Comparison of ENCODE assay signal across 8 mouse cellular contexts in the genomic region with DNA sequence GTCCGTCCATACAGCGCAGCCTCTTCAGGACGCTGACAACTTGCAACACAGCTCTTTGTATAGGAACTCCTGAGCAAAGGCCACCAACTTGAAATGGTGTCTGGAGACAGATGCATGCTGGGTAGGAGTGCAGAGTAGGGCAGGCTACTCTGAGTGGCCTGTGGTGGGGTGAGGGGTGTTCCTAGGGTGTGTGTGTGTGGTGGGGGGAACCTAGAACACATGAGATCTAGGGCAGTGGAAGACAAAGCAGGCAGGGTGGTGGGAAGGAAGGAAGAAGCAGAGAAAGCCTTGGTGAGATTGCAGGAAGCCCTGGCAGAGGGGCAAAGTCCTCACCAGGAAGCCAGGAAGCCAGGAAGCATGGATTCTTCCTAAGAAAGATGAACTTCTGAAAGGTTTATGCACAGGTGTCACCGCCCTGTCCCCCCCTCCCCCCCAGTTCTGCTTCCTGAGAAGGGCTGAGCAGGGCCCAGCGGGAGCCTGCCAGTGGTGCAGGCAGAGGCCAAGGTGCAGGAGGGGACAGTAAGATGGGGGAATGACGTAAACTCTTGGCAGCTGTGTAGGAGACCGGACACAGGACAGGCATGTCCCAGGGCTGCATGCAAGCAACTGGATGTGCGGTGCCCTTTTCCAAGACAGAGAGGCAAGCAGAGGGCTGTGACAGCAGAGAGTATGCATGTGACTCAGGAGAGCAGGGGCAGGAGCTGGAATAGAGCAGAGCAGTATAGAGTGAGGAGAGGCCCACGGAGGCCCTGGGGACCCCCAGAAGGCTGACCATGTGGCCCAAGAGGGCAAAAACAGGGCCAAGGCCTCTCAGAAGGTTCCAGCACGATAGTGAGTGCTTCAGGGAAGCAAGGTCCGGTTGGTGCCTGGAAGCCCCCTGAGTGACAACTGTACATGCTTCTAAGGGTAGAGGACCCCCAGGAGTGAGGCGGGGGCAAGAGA. TPM values are rescaled to one million over a fixed set of nuclear protein-coding genes. Genes with fewer than 3 reads are reported as not detected.
DNase-seq lines count a peak whose midpoint lies in the region; ATAC-seq lines count a peak whose summit lies in the region.

No protein-coding gene starts in this region.

- peak overlapping the region; percentile 88 for H3K27ac ChIP-seq in forebrain, embryonic 12.5 days
- H3K27ac ChIP-seq in hindbrain, embryonic 10.5 days: peak overlapping the region; percentile 94
- peak overlapping the region; percentile 75 for H3K27ac ChIP-seq in limb, embryonic 13.5 days
- peak overlapping the region; percentile 50 for H3K27ac ChIP-seq in midbrain, embryonic 15.5 days

- 34% methylated on average over 12 of the region's 12 CpGs for WGBS in forebrain, embryonic 12.5 days
- WGBS in hindbrain, embryonic 10.5 days: 31% methylated on average over 12 of the region's 12 CpGs
- 41% methylated on average over 12 of the region's 12 CpGs for WGBS in limb, embryonic 13.5 days
- 35% methylated on average over 12 of the region's 12 CpGs for WGBS in midbrain, embryonic 15.5 days

- peak overlapping the region; percentile 50 for H3K9ac ChIP-seq in forebrain, embryonic 12.5 days
- H3K9ac ChIP-seq in limb, embryonic 13.5 days: peak overlapping the region; percentile 48
- H3K9ac ChIP-seq in midbrain, embryonic 15.5 days: no peak overlapping the region

- H3K27me3 ChIP-seq in forebrain, embryonic 12.5 days: no peaks in the 10 kb centered on the region; the same call in 1 of the 2 replicates
- H3K27me3 ChIP-seq in hindbrain, embryonic 10.5 days (ENCODE audit: insufficient read depth, poor library complexity, severe bottlenecking): 0 out of 2 replicates have a peak, but pooled peaks cover 3% of the 10 kb centered on the region
- H3K27me3 ChIP-seq in limb, embryonic 13.5 days: 0 out of 2 replicates have a peak, but pooled peaks cover 3% of the 10 kb centered on the region
- no peaks in the 10 kb centered on the region for H3K27me3 ChIP-seq in midbrain, embryonic 15.5 days (replicated peaks)

- no peak for ATAC-seq in forebrain, embryonic 12.5 days (ENCODE audit: low FRiP score)
- no peak for ATAC-seq in limb, embryonic 13.5 days (ENCODE audit: low FRiP score, low read depth)
- ATAC-seq in midbrain, embryonic 15.5 days (replicated peaks): no peak
- no peak for ATAC-seq in megakaryocyte, adult 5-6 weeks (ENCODE audit: poor library complexity, severe bottlenecking)

- no peaks in the 10 kb centered on the region for H3K9me3 ChIP-seq in forebrain, embryonic 12.5 days
- H3K9me3 ChIP-seq in hindbrain, embryonic 10.5 days: no peaks in the 10 kb centered on the region
- H3K9me3 ChIP-seq in limb, embryonic 13.5 days: no peaks in the 10 kb centered on the region
- no peaks in the 10 kb centered on the region for H3K9me3 ChIP-seq in midbrain, embryonic 15.5 days

- peaks cover 27% of the 10 kb centered on the region for H3K36me3 ChIP-seq in forebrain, embryonic 12.5 days (replicated peaks)
- peaks cover 43% of the 10 kb centered on the region for H3K36me3 ChIP-seq in hindbrain, embryonic 10.5 days
- no peaks in the 10 kb centered on the region for H3K36me3 ChIP-seq in limb, embryonic 13.5 days
- H3K36me3 ChIP-seq in midbrain, embryonic 15.5 days (replicated peaks): no peaks in the 10 kb centered on the region

- H3K4me2 ChIP-seq in forebrain, embryonic 12.5 days: peak overlapping the region; percentile 41; the same call in 1 of the 2 replicates
- H3K4me2 ChIP-seq in limb, embryonic 13.5 days (replicated peaks): peak overlapping the region; percentile 49
- no peak overlapping the region for H3K4me2 ChIP-seq in midbrain, embryonic 15.5 days

- peaks cover 92% of the 10 kb centered on the region for H3K4me1 ChIP-seq in forebrain, embryonic 12.5 days
- H3K4me1 ChIP-seq in hindbrain, embryonic 10.5 days (replicated peaks): peaks cover 99% of the 10 kb centered on the region
- peaks cover 50% of the 10 kb centered on the region for H3K4me1 ChIP-seq in limb, embryonic 13.5 days
- peaks cover 44% of the 10 kb centered on the region for H3K4me1 ChIP-seq in midbrain, embryonic 15.5 days

- H3K4me3 ChIP-seq in forebrain, embryonic 12.5 days (replicated peaks): no peak overlapping the region
- peak overlapping the region; percentile 38 for H3K4me3 ChIP-seq in hindbrain, embryonic 10.5 days
- H3K4me3 ChIP-seq in limb, embryonic 13.5 days: no peak overlapping the region
- no peak overlapping the region for H3K4me3 ChIP-seq in midbrain, embryonic 15.5 days

- peak; percentile 79 for DNase-seq in MN1 (ENCODE audit: low spot score)
- peak; percentile 48 for DNase-seq in hindbrain, embryonic 10.5 days (ENCODE audit: low spot score)
- no peak for DNase-seq in thymus, adult 18-20 months
- DNase-seq in left cerebral cortex, adult 8-10 months (ENCODE audit: low spot score in 2 of 2): no peak

RNA-seq across cellular contexts. Expression of a gene that starts 11.3 kb away (rescaled TPM):
- polyA plus RNA-seq in forebrain, embryonic 12.5 days (2016; fragmentation: Nextera tagmentation; extraction: Ambion mirVana): 148 and 162 TPM in 2 replicates
- 109 and 143 TPM in 2 replicates for polyA plus RNA-seq in hindbrain, embryonic 10.5 days (2016; fragmentation: Nextera tagmentation; extraction: Ambion mirVana)
- 30.5 and 32.8 TPM in 2 replicates for polyA plus RNA-seq in limb, embryonic 13.5 days (2015; fragmentation: Nextera tagmentation; extraction: Ambion mirVana)
- polyA plus RNA-seq in midbrain, embryonic 15.5 days (2015; fragmentation: Nextera tagmentation; extraction: Ambion mirVana): 33.0 and 40.7 TPM in 2 replicates
- 1 to 10 TPM; 4.0 to 5.5 (median 5.2) TPM for total RNA-seq in left cerebral cortex, adult 8-10 months (2022)
- total RNA-seq in megakaryocyte, adult 5-6 weeks (2015): not detected in 2 replicates
- total RNA-seq in megakaryocyte, adult 5-6 weeks (2017): not detected in 2 replicates

RNA-seq across cellular contexts. Expression of a gene that starts 17.9 kb away (rescaled TPM):
- 1.7 and 3.6 TPM in 2 replicates for polyA plus RNA-seq in forebrain, embryonic 12.5 days (2016; fragmentation: Nextera tagmentation; extraction: Ambion mirVana)
- polyA plus RNA-seq in hindbrain, embryonic 10.5 days (2016; fragmentation: Nextera tagmentation; extraction: Ambion mirVana): 0.91 and 0.95 TPM in 2 replicates
- 0.57 and 0.59 TPM in 2 replicates for polyA plus RNA-seq in limb, embryonic 13.5 days (2015; fragmentation: Nextera tagmentation; extraction: Ambion mirVana)
- polyA plus RNA-seq in midbrain, embryonic 15.5 days (2015; fragmentation: Nextera tagmentation; extraction: Ambion mirVana): 53.4 and 62.8 TPM in 2 replicates
- total RNA-seq in left cerebral cortex, adult 8-10 months (2022): 100 to 1,000 TPM; 230 to 238 (median 233) TPM
- total RNA-seq in megakaryocyte, adult 5-6 weeks (2015): not detected in 2 replicates
- not detected in 2 replicates for total RNA-seq in megakaryocyte, adult 5-6 weeks (2017)

RNA-seq across cellular contexts. Expression of a gene that starts 33.7 kb away (rescaled TPM):
- 246 TPM in 2 replicates for polyA plus RNA-seq in forebrain, embryonic 12.5 days (2016; fragmentation: Nextera tagmentation; extraction: Ambion mirVana)
- 956 and 1,072 TPM in 2 replicates for polyA plus RNA-seq in hindbrain, embryonic 10.5 days (2016; fragmentation: Nextera tagmentation; extraction: Ambion mirVana)
- 518 and 520 TPM in 2 replicates for polyA plus RNA-seq in limb, embryonic 13.5 days (2015; fragmentation: Nextera tagmentation; extraction: Ambion mirVana)
- 44.8 and 52.1 TPM in 2 replicates for polyA plus RNA-seq in midbrain, embryonic 15.5 days (2015; fragmentation: Nextera tagmentation; extraction: Ambion mirVana)
- 1 to 10 TPM; 4.9 to 6.5 (median 5.9) TPM for total RNA-seq in left cerebral cortex, adult 8-10 months (2022)
- 1.3 TPM in 1 of 2 replicates, not detected in the other for total RNA-seq in megakaryocyte, adult 5-6 weeks (2015)
- total RNA-seq in megakaryocyte, adult 5-6 weeks (2017): not detected in 2 replicates

RNA-seq across cellular contexts. Expression of a gene that starts 45.2 kb away (rescaled TPM):
- polyA plus RNA-seq in forebrain, embryonic 12.5 days (2016; fragmentation: Nextera tagmentation; extraction: Ambion mirVana): not detected in 2 replicates
- polyA plus RNA-seq in hindbrain, embryonic 10.5 days (2016; fragmentation: Nextera tagmentation; extraction: Ambion mirVana): 0.11 and 0.14 TPM in 2 replicates
- 0.23 TPM in 1 of 2 replicates, not detected in the other for polyA plus RNA-seq in limb, embryonic 13.5 days (2015; fragmentation: Nextera tagmentation; extraction: Ambion mirVana)
- 0.71 and 0.82 TPM in 2 replicates for polyA plus RNA-seq in midbrain, embryonic 15.5 days (2015; fragmentation: Nextera tagmentation; extraction: Ambion mirVana)
- total RNA-seq in left cerebral cortex, adult 8-10 months (2022): 10 to 100 TPM; 23.0 to 35.7 (median 32.1) TPM
- not detected in 2 replicates for total RNA-seq in megakaryocyte, adult 5-6 weeks (2015)
- not detected in 2 replicates for total RNA-seq in megakaryocyte, adult 5-6 weeks (2017)

RNA-seq across cellular contexts. Expression of a gene that starts 51.6 kb away (rescaled TPM):
- polyA plus RNA-seq in forebrain, embryonic 12.5 days (2016; fragmentation: Nextera tagmentation; extraction: Ambion mirVana): 20.5 and 23.7 TPM in 2 replicates
- 18.9 and 20.9 TPM in 2 replicates for polyA plus RNA-seq in hindbrain, embryonic 10.5 days (2016; fragmentation: Nextera tagmentation; extraction: Ambion mirVana)
- 22.3 and 23.6 TPM in 2 replicates for polyA plus RNA-seq in limb, embryonic 13.5 days (2015; fragmentation: Nextera tagmentation; extraction: Ambion mirVana)
- 23.0 and 23.2 TPM in 2 replicates for polyA plus RNA-seq in midbrain, embryonic 15.5 days (2015; fragmentation: Nextera tagmentation; extraction: Ambion mirVana)
- total RNA-seq in left cerebral cortex, adult 8-10 months (2022): 10 to 100 TPM; 17.4 to 23.4 (median 20.6) TPM
- total RNA-seq in megakaryocyte, adult 5-6 weeks (2015): 7.2 and 7.8 TPM in 2 replicates
- total RNA-seq in megakaryocyte, adult 5-6 weeks (2017): 8.7 and 10.2 TPM in 2 replicates

Comparison
In these comparisons a context has a peak if more than half of its experiments do, and no peak if none do; other contexts are left out.
1. DNase-seq: peak in MN1 (single experiment) and hindbrain, embryonic 10.5 days (single experiment); none in thymus, adult 18-20 months (0 of 2) and left cerebral cortex, adult 8-10 months (0 of 2).
2. RNA of a gene that starts 17.9 kb away (polyA plus RNA-seq): 53.4 to 62.8 TPM in midbrain, embryonic 15.5 days; 1.7 to 3.6 TPM in forebrain, embryonic 12.5 days, 0.91 to 0.95 TPM in hindbrain, embryonic 10.5 days and 0.57 to 0.59 TPM in limb, embryonic 13.5 days; every median in the first group is over 10 times any median in the second.
3. Peak in every context shown above with its lines, with median percentiles within 50 percentile points of each other: H3K27ac ChIP-seq.